8 mouse cellular contexts compared by ENCODE assay signal in the genomic region with DNA sequence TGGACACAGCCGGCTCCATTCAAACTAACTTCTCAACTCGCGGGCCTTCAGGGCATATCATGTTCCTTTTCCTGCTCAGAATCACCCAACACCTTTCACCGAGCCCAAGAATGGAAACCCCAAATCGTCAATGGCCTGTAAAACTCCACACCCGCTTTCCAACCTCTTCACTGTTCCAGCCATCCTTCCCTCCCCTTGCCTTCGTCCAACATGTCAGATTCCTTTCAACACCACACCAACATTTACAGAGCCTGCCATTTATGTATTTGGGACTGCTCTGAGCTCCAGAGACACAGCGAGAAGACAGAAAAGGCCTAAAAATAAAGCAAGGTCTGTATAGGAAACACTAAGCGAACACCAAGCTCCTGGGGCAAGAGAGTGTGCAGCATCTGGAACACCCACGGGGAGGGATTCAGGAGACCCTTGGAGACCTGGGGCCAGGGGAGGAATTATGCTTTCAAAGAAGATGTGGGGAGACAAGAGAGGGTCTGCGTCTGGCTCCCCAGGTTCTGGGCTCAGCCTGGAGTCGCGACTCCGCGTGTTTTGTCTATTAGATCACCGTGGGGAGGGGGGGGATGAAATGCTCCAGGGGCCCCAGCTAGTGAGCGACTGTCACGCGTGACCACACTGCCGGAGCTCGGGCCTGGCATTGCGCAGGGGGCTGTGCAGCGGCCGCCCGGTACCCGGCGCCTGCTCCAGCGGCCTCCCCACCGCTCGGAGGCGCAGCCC. TPM values are rescaled to one million over a fixed set of nuclear protein-coding genes. Genes with fewer than 3 reads are reported as not detected.
DNase-seq lines count a peak whose midpoint lies in the region; ATAC-seq and TF ChIP-seq lines count a peak whose summit lies in the region.

No protein-coding gene starts in this region.

- DNase-seq in cerebellum, adult 8-10 months: peak; percentile 46
- DNase-seq in cerebellum, postnatal 4 days (ENCODE audit: low spot score in 2 of 2): no peak
- peak; percentile 83 for DNase-seq in MEL (ENCODE audit: low read depth, low spot score)
- DNase-seq in forebrain, embryonic 11.5 days (ENCODE audit: low spot score): no peak
- DNase-seq in intestine, embryonic 14.5 days (ENCODE audit: low spot score): peak; percentile 79
- DNase-seq in midbrain, embryonic 10.5 days (ENCODE audit: low spot score): no peak
- DNase-seq in left cerebral cortex, adult 8-10 months (ENCODE audit: low spot score in 2 of 2): no peak

- H3K4me3 ChIP-seq in MEL (ENCODE audit: control insufficient read depth in 1 of 2, insufficient read depth in 1 of 2, low read depth in 2 of 2, low read length in 2 of 2): peak overlapping the region; percentile 79 to 96
- H3K4me3 ChIP-seq in forebrain, embryonic 11.5 days (ENCODE audit: low read depth, low read length): peak overlapping the region; percentile 95
- H3K4me3 ChIP-seq in intestine, embryonic 14.5 days (ENCODE audit: low read depth, low read length): peak overlapping the region; percentile 92
- peak overlapping the region; percentile 76 for H3K4me3 ChIP-seq in midbrain, embryonic 10.5 days

- H3K79me2 ChIP-seq in MEL (ENCODE audit: control insufficient read depth, insufficient read depth, low read length, poor library complexity): peaks cover 47% of the 10 kb centered on the region

- H3K9me3 ChIP-seq in MEL (replicated peaks; ENCODE audit: insufficient read depth, low read length): no peaks in the 10 kb centered on the region
- H3K9me3 ChIP-seq in forebrain, embryonic 11.5 days (ENCODE audit: control insufficient read depth, low read length): no peaks in the 10 kb centered on the region
- H3K9me3 ChIP-seq in intestine, embryonic 14.5 days (ENCODE audit: control insufficient read depth, low read length): no peaks in the 10 kb centered on the region
- peaks cover 7% of the 10 kb centered on the region; the same call in 1 of the 2 replicates for H3K9me3 ChIP-seq in midbrain, embryonic 10.5 days (replicated peaks)

- H3K9ac ChIP-seq in MEL (ENCODE audit: control insufficient read depth, low read depth, low read length, poor library complexity, severe bottlenecking): peak overlapping the region; percentile 81
- H3K9ac ChIP-seq in forebrain, embryonic 11.5 days (ENCODE audit: low read length): peak overlapping the region; percentile 98
- H3K9ac ChIP-seq in intestine, embryonic 14.5 days (ENCODE audit: low read length): peak overlapping the region; percentile 95

- peak overlapping the region; percentile 86 for H3K27ac ChIP-seq in MEL (ENCODE audit: control insufficient read depth, low read depth, low read length)
- peak overlapping the region; percentile 68 for H3K27ac ChIP-seq in forebrain, embryonic 11.5 days (ENCODE audit: low read depth, low read length)
- H3K27ac ChIP-seq in intestine, embryonic 14.5 days (ENCODE audit: low read depth): peak overlapping the region; percentile 82
- peak overlapping the region; percentile 99 for H3K27ac ChIP-seq in midbrain, embryonic 10.5 days (replicated peaks)

- H3K36me3 ChIP-seq in MEL (ENCODE audit: control insufficient read depth in 1 of 2, insufficient read depth in 2 of 2, low read length in 2 of 2): peaks cover 21 to 22% of the 10 kb centered on the region in 2 experiments
- H3K36me3 ChIP-seq in forebrain, embryonic 11.5 days (ENCODE audit: control insufficient read depth, insufficient read depth, low read length): no peaks in the 10 kb centered on the region; the same call in 1 of the 2 replicates
- H3K36me3 ChIP-seq in intestine, embryonic 14.5 days (ENCODE audit: control insufficient read depth, insufficient read depth, low read length): peaks cover 30% of the 10 kb centered on the region
- H3K36me3 ChIP-seq in midbrain, embryonic 10.5 days: peaks cover 37% of the 10 kb centered on the region

- TF ChIP-seq POLR2A in MEL (IDR thresholded peaks at IDR 0.05; ENCODE audit: control insufficient read depth in 1 of 2, insufficient read depth in 1 of 2, low read depth in 1 of 2, low read length in 2 of 2, poor library complexity in 1 of 2): no peak

- H3K4me1 ChIP-seq in MEL (ENCODE audit: control insufficient read depth in 1 of 2, insufficient read depth in 2 of 2, low read length in 2 of 2): peaks cover 12 to 30% of the 10 kb centered on the region in 2 experiments; a peak in 3 of 4 replicates
- peaks cover 10% of the 10 kb centered on the region for H3K4me1 ChIP-seq in forebrain, embryonic 11.5 days (replicated peaks; ENCODE audit: control insufficient read depth, insufficient read depth, low read length)
- H3K4me1 ChIP-seq in intestine, embryonic 14.5 days (replicated peaks; ENCODE audit: control insufficient read depth, insufficient read depth, low read length): peaks cover 19% of the 10 kb centered on the region
- peaks cover 27% of the 10 kb centered on the region for H3K4me1 ChIP-seq in midbrain, embryonic 10.5 days

- no peak; a peak in 1 of 6 replicates for TF ChIP-seq CTCF in MEL (IDR thresholded peaks at IDR 0.05 in 2 of 3, conservative IDR thresholded peaks at IDR 0.05 in 1 of 3; ENCODE audit: control insufficient read depth in 1 of 3, insufficient read depth in 1 of 3, low read depth in 2 of 3, low read length in 3 of 3, poor library complexity in 1 of 3, severe bottlenecking in 1 of 3)

- H3K27me3 ChIP-seq in MEL (ENCODE audit: control insufficient read depth in 1 of 2, insufficient read depth in 2 of 2, low read length in 2 of 2): no peaks in the 10 kb centered on the region
- H3K27me3 ChIP-seq in forebrain, embryonic 11.5 days (ENCODE audit: control insufficient read depth, insufficient read depth, low read length): peaks cover 12% of the 10 kb centered on the region
- peaks cover 6% of the 10 kb centered on the region for H3K27me3 ChIP-seq in intestine, embryonic 14.5 days (replicated peaks; ENCODE audit: control insufficient read depth, insufficient read depth, low read length)
- peaks cover 45% of the 10 kb centered on the region for H3K27me3 ChIP-seq in midbrain, embryonic 10.5 days (ENCODE audit: low read depth, poor library complexity, severe bottlenecking)

- ATAC-seq in forebrain, embryonic 11.5 days (replicated peaks; ENCODE audit: low FRiP score): no peak
- 0 out of 2 replicates have a peak, but pooled peaks have one; percentile 0 for ATAC-seq in intestine, embryonic 14.5 days (replicated peaks; ENCODE audit: low FRiP score, low TSS enrichment, low read depth)
- no peak for ATAC-seq in megakaryocyte progenitor cell, adult 5-6 weeks (replicated peaks; ENCODE audit: poor library complexity)

- WGBS in forebrain, embryonic 11.5 days: 2% methylated on average over 31 of the region's 31 CpGs
- WGBS in intestine, embryonic 14.5 days: 1% methylated on average over 24 of the region's 31 CpGs
- WGBS in midbrain, embryonic 10.5 days: 2% methylated on average over 31 of the region's 31 CpGs

- H3K4me2 ChIP-seq in forebrain, embryonic 11.5 days (ENCODE audit: low read depth, low read length, severe bottlenecking): peak overlapping the region; percentile 82
- H3K4me2 ChIP-seq in intestine, embryonic 14.5 days (ENCODE audit: low read length): peak overlapping the region; percentile 92

- peak in 1 of 2 experiments; percentile 2; a peak in 1 of 4 replicates for TF ChIP-seq EP300 in MEL (IDR thresholded peaks at IDR 0.05; ENCODE audit: low read depth in 1 of 2, low read length in 2 of 2)

- no peak; the same call in 1 of the 2 replicates for TF ChIP-seq RAD21 in MEL (IDR thresholded peaks at IDR 0.05; ENCODE audit: low read depth, low read length)

RNA-seq across cellular contexts. Expression of a gene that starts 1.0 kb away (rescaled TPM):
- 168 and 174 TPM in 2 replicates for total RNA-seq in MEL (2012; rRNA removed)
- polyA plus RNA-seq in MEL (2012; ENCODE audit: insufficient read depth in 1 of 2, insufficient read length in 2 of 2, low read depth in 1 of 2, low replicate concordance in 2 of 2, missing spikeins in 1 of 2): 100 to 1,000 TPM in 1 of 2 experiments, 10 to 100 TPM in 1; 67.5 to 171 TPM
- polyA plus RNA-seq in forebrain, embryonic 11.5 days (2014; fragmentation: Nextera tagmentation; extraction: Ambion mirVana): 35.9 and 41.3 TPM in 2 replicates
- 41.0 and 43.0 TPM in 2 replicates for polyA plus RNA-seq in intestine, embryonic 14.5 days (2014; fragmentation: Nextera tagmentation; extraction: Ambion mirVana)
- 47.1 and 50.8 TPM in 2 replicates for polyA plus RNA-seq in midbrain, embryonic 10.5 days (2016; fragmentation: Nextera tagmentation; extraction: Ambion mirVana)
- total RNA-seq in megakaryocyte progenitor cell, adult 5-6 weeks (2015): 17.2 and 18.3 TPM in 2 replicates
- 35.3 and 38.4 TPM in 2 replicates for total RNA-seq in megakaryocyte progenitor cell, adult 5-6 weeks (2017)
- total RNA-seq in left cerebral cortex, adult 8-10 months (2022): 10 to 100 TPM; 57.8 to 68.8 (median 59.9) TPM

RNA-seq across cellular contexts. Expression of a gene that starts 10.1 kb away (rescaled TPM):
- 0.04 TPM in 1 of 2 replicates, not detected in the other for total RNA-seq in MEL (2012; rRNA removed)
- polyA plus RNA-seq in MEL (2012; ENCODE audit: insufficient read depth in 1 of 2, insufficient read length in 2 of 2, low read depth in 1 of 2, low replicate concordance in 2 of 2, missing spikeins in 1 of 2): under 1 TPM in 1 of 2 experiments, not detected in 1; 0.08 TPM
- polyA plus RNA-seq in forebrain, embryonic 11.5 days (2014; fragmentation: Nextera tagmentation; extraction: Ambion mirVana): 0.09 and 0.11 TPM in 2 replicates
- polyA plus RNA-seq in intestine, embryonic 14.5 days (2014; fragmentation: Nextera tagmentation; extraction: Ambion mirVana): 0.07 and 0.13 TPM in 2 replicates
- polyA plus RNA-seq in midbrain, embryonic 10.5 days (2016; fragmentation: Nextera tagmentation; extraction: Ambion mirVana): 0.10 and 0.11 TPM in 2 replicates
- total RNA-seq in megakaryocyte progenitor cell, adult 5-6 weeks (2015): 0.10 TPM in 1 of 2 replicates, not detected in the other
- total RNA-seq in megakaryocyte progenitor cell, adult 5-6 weeks (2017): 0.29 TPM in 1 of 2 replicates, not detected in the other
- total RNA-seq in left cerebral cortex, adult 8-10 months (2022): 10 to 100 TPM; 14.8 to 20.5 (median 16.8) TPM

RNA-seq across cellular contexts. Expression of a gene that starts 26.9 kb away (rescaled TPM):
- total RNA-seq in MEL (2012; rRNA removed): 76.4 and 83.9 TPM in 2 replicates
- polyA plus RNA-seq in MEL (2012; ENCODE audit: insufficient read depth in 1 of 2, insufficient read length in 2 of 2, low read depth in 1 of 2, low replicate concordance in 2 of 2, missing spikeins in 1 of 2): 10 to 100 TPM in 1 of 2 experiments, not detected in 1; 99.7 TPM
- 55.7 and 57.9 TPM in 2 replicates for polyA plus RNA-seq in forebrain, embryonic 11.5 days (2014; fragmentation: Nextera tagmentation; extraction: Ambion mirVana)
- polyA plus RNA-seq in intestine, embryonic 14.5 days (2014; fragmentation: Nextera tagmentation; extraction: Ambion mirVana): 42.6 and 45.4 TPM in 2 replicates
- polyA plus RNA-seq in midbrain, embryonic 10.5 days (2016; fragmentation: Nextera tagmentation; extraction: Ambion mirVana): 48.6 and 49.9 TPM in 2 replicates
- 3.9 and 5.0 TPM in 2 replicates for total RNA-seq in megakaryocyte progenitor cell, adult 5-6 weeks (2015)
- total RNA-seq in megakaryocyte progenitor cell, adult 5-6 weeks (2017): 6.1 and 7.0 TPM in 2 replicates
- 10 to 100 TPM; 35.3 to 48.7 (median 39.7) TPM for total RNA-seq in left cerebral cortex, adult 8-10 months (2022)

RNA-seq across cellular contexts. Expression of a gene that starts 49.6 kb away (rescaled TPM):
- total RNA-seq in MEL (2012; rRNA removed): 175 and 199 TPM in 2 replicates
- polyA plus RNA-seq in MEL (2012; ENCODE audit: insufficient read depth in 1 of 2, insufficient read length in 2 of 2, low read depth in 1 of 2, low replicate concordance in 2 of 2, missing spikeins in 1 of 2): 100 to 1,000 TPM in 1 of 2 experiments, 10 to 100 TPM in 1; 76.1 to 233 TPM
- 16.3 and 22.3 TPM in 2 replicates for polyA plus RNA-seq in forebrain, embryonic 11.5 days (2014; fragmentation: Nextera tagmentation; extraction: Ambion mirVana)
- polyA plus RNA-seq in intestine, embryonic 14.5 days (2014; fragmentation: Nextera tagmentation; extraction: Ambion mirVana): 12.8 TPM in 2 replicates
- 16.2 and 21.0 TPM in 2 replicates for polyA plus RNA-seq in midbrain, embryonic 10.5 days (2016; fragmentation: Nextera tagmentation; extraction: Ambion mirVana)
- total RNA-seq in megakaryocyte progenitor cell, adult 5-6 weeks (2015): 33.8 and 38.8 TPM in 2 replicates
- 83.1 and 87.6 TPM in 2 replicates for total RNA-seq in megakaryocyte progenitor cell, adult 5-6 weeks (2017)
- total RNA-seq in left cerebral cortex, adult 8-10 months (2022): 10 to 100 TPM; 33.5 to 43.4 (median 39.4) TPM

RNA-seq across cellular contexts. Expression of a gene that starts 53.0 kb away (rescaled TPM):
- 40.1 and 55.2 TPM in 2 replicates for total RNA-seq in MEL (2012; rRNA removed)
- polyA plus RNA-seq in MEL (2012; ENCODE audit: insufficient read depth in 1 of 2, insufficient read length in 2 of 2, low read depth in 1 of 2, low replicate concordance in 2 of 2, missing spikeins in 1 of 2): 10 to 100 TPM in 1 of 2 experiments, not detected in 1; 67.9 TPM
- polyA plus RNA-seq in forebrain, embryonic 11.5 days (2014; fragmentation: Nextera tagmentation; extraction: Ambion mirVana): 58.6 and 60.8 TPM in 2 replicates
- 43.7 and 44.8 TPM in 2 replicates for polyA plus RNA-seq in intestine, embryonic 14.5 days (2014; fragmentation: Nextera tagmentation; extraction: Ambion mirVana)
- polyA plus RNA-seq in midbrain, embryonic 10.5 days (2016; fragmentation: Nextera tagmentation; extraction: Ambion mirVana): 51.4 and 61.3 TPM in 2 replicates
- total RNA-seq in megakaryocyte progenitor cell, adult 5-6 weeks (2015): 24.1 and 24.3 TPM in 2 replicates
- 11.2 and 16.1 TPM in 2 replicates for total RNA-seq in megakaryocyte progenitor cell, adult 5-6 weeks (2017)
- total RNA-seq in left cerebral cortex, adult 8-10 months (2022): 10 to 100 TPM; 53.5 to 63.9 (median 58.8) TPM

Comparison
In these comparisons a context has a peak if more than half of its experiments do, and no peak if none do; other contexts are left out.
1. DNase-seq: peak in cerebellum, adult 8-10 months (single experiment), MEL (single experiment) and intestine, embryonic 14.5 days (single experiment); none in cerebellum, postnatal 4 days (0 of 2), forebrain, embryonic 11.5 days (single experiment), midbrain, embryonic 10.5 days (single experiment) and left cerebral cortex, adult 8-10 months (0 of 2).
2. Peak in every context shown above with its lines, with median percentiles within 50 percentile points of each other: H3K27ac ChIP-seq, H3K4me3 ChIP-seq and H3K9ac ChIP-seq.